Mouse (Mus musculus): ENCODE measurements at regions not wholly inside any gene's neighbourhood (a gene's known extent, or its start where the extent isn't known, plus 50 kb on each side); places are given as distances from the start of the nearest gene placed in this dataset.

DNA sequence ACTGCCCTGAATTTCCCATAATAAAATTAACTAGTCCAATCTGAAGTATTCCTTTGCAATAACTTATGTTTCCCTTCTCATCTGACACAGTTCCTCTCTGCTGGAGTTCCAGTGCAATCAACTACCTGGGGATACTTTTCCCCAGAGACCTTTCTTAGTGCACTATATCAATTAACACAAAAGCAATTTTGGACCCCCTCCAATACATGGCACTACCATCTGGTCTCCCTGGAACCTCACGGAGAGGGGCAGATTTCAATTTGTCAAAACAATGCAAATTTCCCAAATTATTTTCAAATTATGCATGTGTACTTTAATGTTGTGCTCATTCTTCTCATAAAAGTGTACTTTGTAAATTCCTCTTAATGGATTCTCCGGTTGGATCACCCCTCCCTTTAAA lies 518.9 kb upstream of the Tenm3 start:
- H3K4me2 ChIP-seq (ENCODE audit: low read depth), result no peak overlapping the region
- H3K4me3 ChIP-seq (ENCODE audit: low read depth, low read length), result no peak overlapping the region
- no peaks in the 10 kb centered on the region for H3K36me3 ChIP-seq (ENCODE audit: control insufficient read depth, insufficient read depth, low read length)
- H3K9me3 ChIP-seq (ENCODE audit: control insufficient read depth, low read length), result no peaks in the 10 kb centered on the region
- H3K27ac ChIP-seq (ENCODE audit: low read depth, low read length), result no peak overlapping the region
- ATAC-seq (ENCODE audit: insufficient read depth, low FRiP score, low TSS enrichment), result no peak
- DNase-seq (ENCODE audit: low spot score), result no peak
- no peak overlapping the region for H3K9ac ChIP-seq (ENCODE audit: low read length)
- 73% methylated on average over 2 of the region's 2 CpGs for WGBS
- H3K4me1 ChIP-seq (ENCODE audit: control insufficient read depth, insufficient read depth, low read length), result no peaks in the 10 kb centered on the region
- no peaks in the 10 kb centered on the region for H3K27me3 ChIP-seq (ENCODE audit: control insufficient read depth, insufficient read depth, low read length)

DNA sequence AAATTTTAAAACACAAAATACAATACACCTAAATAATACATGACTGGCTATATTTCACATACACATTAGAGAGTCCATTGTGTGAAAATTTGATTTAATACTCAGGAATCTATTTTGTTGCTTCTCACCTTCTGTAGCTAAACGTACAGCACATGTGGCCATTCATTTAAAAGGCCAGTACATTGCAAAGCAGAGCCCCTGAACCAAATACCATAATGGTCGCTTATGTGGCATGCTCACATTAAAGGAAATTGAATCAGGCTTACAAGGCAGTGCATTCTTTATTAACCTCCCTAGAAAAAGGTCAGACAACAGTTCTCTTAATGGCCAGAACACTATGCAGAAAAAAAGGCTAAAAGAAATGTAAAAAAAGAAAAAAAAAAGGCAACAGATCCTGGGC lies 517.7 kb upstream of the Tenm3 start:
- Histone ChIP-seq H3K36me3 (ENCODE audit: control insufficient read depth, insufficient read depth, low read length) (no peaks in the 10 kb centered on the region), H3K9ac (ENCODE audit: low read length) (no peak overlapping the region), H3K27me3 (ENCODE audit: control insufficient read depth, insufficient read depth, low read length) (no peaks in the 10 kb centered on the region), H3K4me3 (ENCODE audit: low read depth, low read length) (no peak overlapping the region), H3K4me2 (ENCODE audit: low read depth) (no peak overlapping the region), H3K9me3 (ENCODE audit: control insufficient read depth, low read length) (no peaks in the 10 kb centered on the region), H3K4me1 (ENCODE audit: control insufficient read depth, insufficient read depth, low read length) (no peaks in the 10 kb centered on the region), H3K27ac (ENCODE audit: low read depth, low read length) (no peak overlapping the region)
- 54% methylated on average over 2 of the region's 2 CpGs for WGBS
- DNase-seq (ENCODE audit: low spot score) (no peak), ATAC-seq (ENCODE audit: insufficient read depth, low FRiP score, low TSS enrichment) (no peak)

DNA sequence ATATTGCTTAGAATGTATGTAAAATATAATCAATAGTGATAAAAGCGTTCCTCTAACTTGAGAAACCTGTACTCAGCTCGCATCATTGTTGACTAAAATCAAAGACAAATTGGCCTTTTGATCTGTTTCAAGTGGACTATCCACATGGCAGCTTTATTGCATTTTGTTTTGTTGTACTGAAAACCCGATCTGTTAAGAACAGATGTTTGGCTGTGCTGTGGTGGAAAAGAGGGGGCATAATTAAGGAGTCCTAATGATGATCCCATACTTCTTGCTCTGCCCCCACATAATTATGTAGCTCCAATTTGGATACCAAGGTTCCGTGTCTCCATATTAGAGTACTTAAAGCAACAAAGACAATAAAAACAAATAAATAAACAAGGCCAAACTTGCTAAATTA lies 516.4 kb upstream of the Tenm3 start:
- DNase-seq (ENCODE audit: low spot score) (no peak), ATAC-seq (ENCODE audit: insufficient read depth, low FRiP score, low TSS enrichment) (no peak)
- H3K4me2 ChIP-seq (ENCODE audit: low read depth), result no peak overlapping the region
- H3K4me3 ChIP-seq (ENCODE audit: low read depth, low read length), result no peak overlapping the region
- H3K9me3 ChIP-seq (ENCODE audit: control insufficient read depth, low read length), result no peaks in the 10 kb centered on the region
- WGBS, result 42% methylated on average over 4 of the region's 4 CpGs
- H3K36me3 ChIP-seq (ENCODE audit: control insufficient read depth, insufficient read depth, low read length), result no peaks in the 10 kb centered on the region
- H3K4me1 ChIP-seq (ENCODE audit: control insufficient read depth, insufficient read depth, low read length), result no peaks in the 10 kb centered on the region
- no peak overlapping the region for H3K9ac ChIP-seq (ENCODE audit: low read length)
- no peaks in the 10 kb centered on the region for H3K27me3 ChIP-seq (ENCODE audit: control insufficient read depth, insufficient read depth, low read length)
- H3K27ac ChIP-seq (ENCODE audit: low read depth, low read length), result no peak overlapping the region

DNA sequence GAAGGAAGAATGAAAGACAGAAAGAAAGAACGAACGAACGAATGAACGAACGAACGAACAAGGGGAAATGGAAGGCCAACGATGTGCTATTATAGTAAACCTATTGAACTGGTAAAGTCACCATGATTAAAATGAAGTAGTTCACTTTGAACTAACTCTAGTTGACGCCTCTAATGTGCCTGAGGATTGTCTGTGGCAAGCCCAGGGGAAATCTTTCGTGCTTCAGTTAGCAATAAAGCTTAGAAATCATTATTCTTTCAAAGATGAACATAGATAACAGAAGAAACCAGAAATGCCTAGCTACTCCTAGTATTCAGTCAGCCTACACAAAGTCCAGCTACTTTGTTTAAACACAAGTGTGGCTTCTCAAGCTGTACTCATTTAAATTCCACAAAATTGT lies 515.9 kb upstream of the Tenm3 start:
- Histone ChIP-seq H3K4me1 (ENCODE audit: control insufficient read depth, insufficient read depth, low read length) (no peaks in the 10 kb centered on the region), H3K27ac (ENCODE audit: low read depth, low read length) (no peak overlapping the region), H3K4me3 (ENCODE audit: low read depth, low read length) (no peak overlapping the region), H3K27me3 (ENCODE audit: control insufficient read depth, insufficient read depth, low read length) (no peaks in the 10 kb centered on the region), H3K36me3 (ENCODE audit: control insufficient read depth, insufficient read depth, low read length) (no peaks in the 10 kb centered on the region), H3K9ac (ENCODE audit: low read length) (no peak overlapping the region), H3K9me3 (ENCODE audit: control insufficient read depth, low read length) (no peaks in the 10 kb centered on the region), H3K4me2 (ENCODE audit: low read depth) (no peak overlapping the region)
- WGBS, result 73% methylated on average over 9 of the region's 9 CpGs
- ATAC-seq (ENCODE audit: insufficient read depth, low FRiP score, low TSS enrichment) (no peak), DNase-seq (ENCODE audit: low spot score) (no peak)

DNA sequence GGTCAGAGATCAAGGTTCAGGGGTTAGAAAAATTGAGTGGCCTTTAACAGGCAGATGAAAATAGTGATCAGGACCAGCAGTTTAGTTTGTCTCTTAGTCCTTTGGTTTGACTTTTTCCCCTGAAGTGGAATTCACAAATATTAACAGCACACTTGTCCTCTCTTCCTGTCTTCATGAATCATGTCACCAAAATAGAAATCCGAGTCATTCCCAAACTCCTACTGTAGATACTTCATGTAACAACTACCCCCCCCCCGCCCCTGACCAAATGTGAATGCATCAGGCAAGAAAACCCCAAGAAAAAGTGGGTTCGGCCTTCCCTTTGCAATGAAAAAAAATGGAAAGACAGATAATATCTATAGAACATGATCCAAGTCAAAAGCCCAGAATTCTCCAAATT lies 504.9 kb upstream of the Tenm3 start:
- 91% methylated on average over 3 of the region's 3 CpGs for WGBS
- no peaks in the 10 kb centered on the region for H3K4me1 ChIP-seq (ENCODE audit: control insufficient read depth, insufficient read depth, low read length)
- no peaks in the 10 kb centered on the region for H3K27me3 ChIP-seq (ENCODE audit: control insufficient read depth, insufficient read depth, low read length)
- DNase-seq (ENCODE audit: low spot score), result no peak
- no peak overlapping the region for H3K9ac ChIP-seq (ENCODE audit: low read length)
- H3K27ac ChIP-seq (ENCODE audit: low read depth, low read length), result no peak overlapping the region
- no peaks in the 10 kb centered on the region for H3K9me3 ChIP-seq (ENCODE audit: control insufficient read depth, low read length)
- ATAC-seq (ENCODE audit: insufficient read depth, low FRiP score, low TSS enrichment), result no peak
- H3K4me3 ChIP-seq (ENCODE audit: low read depth, low read length), result no peak overlapping the region
- no peak overlapping the region for H3K4me2 ChIP-seq (ENCODE audit: low read depth)
- no peaks in the 10 kb centered on the region for H3K36me3 ChIP-seq (ENCODE audit: control insufficient read depth, insufficient read depth, low read length)

DNA sequence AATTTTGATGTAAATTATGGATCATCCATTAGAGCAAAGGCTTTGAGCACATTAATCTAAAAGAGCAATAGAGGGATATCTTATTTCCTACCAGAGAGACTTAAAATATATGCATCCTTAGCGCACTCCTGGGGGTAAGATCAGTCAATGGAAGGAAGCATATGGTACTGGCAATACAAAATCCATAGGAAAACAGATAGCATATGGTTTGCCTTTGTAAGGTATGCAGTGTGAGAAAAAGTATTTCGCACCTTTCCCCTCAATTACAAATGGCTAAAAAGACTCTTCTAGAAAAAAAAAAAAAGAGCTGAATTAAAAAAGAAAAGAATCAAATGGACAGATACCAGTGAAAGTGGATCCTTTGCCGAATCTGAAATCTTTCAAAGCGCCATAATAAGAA lies 495.0 kb upstream of the Tenm3 start:
- Histone ChIP-seq H3K9me3 (ENCODE audit: control insufficient read depth, low read length) (no peaks in the 10 kb centered on the region), H3K4me3 (ENCODE audit: low read depth, low read length) (no peak overlapping the region), H3K4me1 (ENCODE audit: control insufficient read depth, insufficient read depth, low read length) (no peaks in the 10 kb centered on the region), H3K36me3 (ENCODE audit: control insufficient read depth, insufficient read depth, low read length) (no peaks in the 10 kb centered on the region), H3K27ac (ENCODE audit: low read depth, low read length) (no peak overlapping the region), H3K9ac (ENCODE audit: low read length) (no peak overlapping the region), H3K4me2 (ENCODE audit: low read depth) (no peak overlapping the region), H3K27me3 (ENCODE audit: control insufficient read depth, insufficient read depth, low read length) (no peaks in the 10 kb centered on the region)
- no peak for DNase-seq (ENCODE audit: low spot score)
- no peak for ATAC-seq (ENCODE audit: insufficient read depth, low FRiP score, low TSS enrichment)
- 85% methylated on average over 4 of the region's 4 CpGs for WGBS

DNA sequence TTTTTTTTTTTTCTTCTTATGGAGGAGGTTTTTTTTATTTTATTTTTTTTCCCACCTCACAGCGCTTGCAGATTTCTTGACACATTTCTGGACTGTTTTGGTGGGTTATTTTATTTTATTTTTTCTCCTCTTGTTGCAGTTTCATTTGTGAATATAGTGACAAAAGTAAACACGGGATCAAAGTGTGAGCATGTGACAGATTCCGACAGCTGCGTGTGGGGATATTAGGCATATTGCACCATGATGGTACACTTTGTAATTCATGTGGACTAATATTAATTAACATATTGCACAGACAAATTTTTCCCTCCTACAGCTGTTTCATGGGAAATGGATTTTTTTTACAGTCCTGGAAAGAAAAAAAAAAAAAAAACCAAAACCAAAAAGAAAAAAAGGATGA lies 483.2 kb upstream of the Tenm3 start:
- no peak overlapping the region for H3K4me3 ChIP-seq (ENCODE audit: low read depth, low read length)
- 82% methylated on average over 4 of the region's 4 CpGs for WGBS
- DNase-seq (ENCODE audit: low spot score) (no peak), ATAC-seq (ENCODE audit: insufficient read depth, low FRiP score, low TSS enrichment) (no peak)
- H3K9ac ChIP-seq (ENCODE audit: low read length), result no peak overlapping the region
- no peaks in the 10 kb centered on the region for H3K36me3 ChIP-seq (ENCODE audit: control insufficient read depth, insufficient read depth, low read length)
- no peaks in the 10 kb centered on the region for H3K27me3 ChIP-seq (ENCODE audit: control insufficient read depth, insufficient read depth, low read length)
- H3K27ac ChIP-seq (ENCODE audit: low read depth, low read length), result no peak overlapping the region
- no peak overlapping the region for H3K4me2 ChIP-seq (ENCODE audit: low read depth)
- no peaks in the 10 kb centered on the region for H3K4me1 ChIP-seq (ENCODE audit: control insufficient read depth, insufficient read depth, low read length)
- no peaks in the 10 kb centered on the region for H3K9me3 ChIP-seq (ENCODE audit: control insufficient read depth, low read length)

DNA sequence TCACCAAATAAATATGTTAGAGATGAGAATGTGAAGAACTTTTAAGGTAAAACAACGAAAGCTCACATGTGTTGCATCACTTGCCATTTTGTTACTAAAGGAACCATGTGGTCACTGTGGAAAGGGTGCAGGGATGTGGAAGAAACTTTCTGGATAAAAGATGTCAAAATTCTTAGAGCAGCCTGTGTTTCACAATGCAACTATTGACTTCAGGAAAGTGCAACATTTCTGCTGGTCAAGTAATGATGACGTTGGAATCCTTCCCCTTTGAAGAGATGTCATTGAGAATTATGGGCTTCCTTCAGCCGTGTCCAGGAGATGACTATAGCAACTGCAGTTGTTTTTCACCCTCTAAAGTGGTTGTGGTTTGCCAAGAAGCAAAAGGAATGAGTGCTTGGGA lies 477.7 kb upstream of the Tenm3 start:
- Histone ChIP-seq H3K36me3 (ENCODE audit: control insufficient read depth, insufficient read depth, low read length) (no peaks in the 10 kb centered on the region), H3K4me1 (ENCODE audit: control insufficient read depth, insufficient read depth, low read length) (no peaks in the 10 kb centered on the region), H3K27ac (ENCODE audit: low read depth, low read length) (no peak overlapping the region), H3K4me3 (ENCODE audit: low read depth, low read length) (no peak overlapping the region), H3K9me3 (ENCODE audit: control insufficient read depth, low read length) (no peaks in the 10 kb centered on the region), H3K9ac (ENCODE audit: low read length) (no peak overlapping the region), H3K4me2 (ENCODE audit: low read depth) (no peak overlapping the region), H3K27me3 (ENCODE audit: control insufficient read depth, insufficient read depth, low read length) (no peaks in the 10 kb centered on the region)
- ATAC-seq (ENCODE audit: insufficient read depth, low FRiP score, low TSS enrichment) (no peak), DNase-seq (ENCODE audit: low spot score) (no peak)
- WGBS, result 24% methylated on average over 3 of the region's 3 CpGs

DNA sequence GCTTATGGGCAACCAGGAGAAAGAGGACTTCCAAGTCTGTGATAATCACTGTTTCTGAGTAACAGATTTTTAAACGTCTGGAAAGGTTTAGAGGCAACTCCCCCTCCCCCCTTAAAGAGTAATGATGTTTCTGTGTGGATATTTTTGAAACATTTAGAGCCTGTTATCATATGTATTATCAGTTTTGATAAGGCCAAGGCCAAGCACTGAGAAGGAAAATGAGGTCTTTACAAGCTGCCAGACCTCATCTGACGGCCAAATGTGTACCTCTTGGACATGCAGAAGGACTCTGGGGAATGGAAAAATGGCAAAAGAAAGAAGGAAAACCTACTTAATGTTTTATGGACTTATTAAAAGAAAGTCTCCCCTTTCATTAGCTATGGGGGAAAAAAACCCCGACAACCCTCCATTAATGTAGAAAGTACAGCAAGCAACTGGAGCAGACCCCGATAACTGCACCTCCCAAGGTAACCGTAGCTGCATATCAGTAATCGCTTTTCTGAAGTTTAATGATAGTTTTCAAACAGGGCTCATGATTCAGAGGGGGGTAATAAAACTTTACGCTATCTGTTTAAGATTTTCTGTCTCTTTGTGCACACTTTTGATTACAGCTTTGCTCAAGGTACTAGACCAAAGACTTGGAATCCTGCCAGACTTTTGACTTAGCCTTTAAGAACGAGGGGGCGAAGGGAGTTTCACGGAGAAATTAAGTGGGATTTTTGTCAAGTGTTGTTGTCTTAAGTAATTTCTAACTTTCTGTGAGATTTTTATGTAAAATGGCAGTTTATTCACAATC lies 469.9 kb upstream of the Tenm3 start:
- ATAC-seq (ENCODE audit: insufficient read depth, low FRiP score, low TSS enrichment), result no peak
- H3K4me3 ChIP-seq (ENCODE audit: low read depth, low read length), result no peak overlapping the region
- no peak overlapping the region for H3K9ac ChIP-seq (ENCODE audit: low read length)
- no peak overlapping the region for H3K4me2 ChIP-seq (ENCODE audit: low read depth)
- no peaks in the 10 kb centered on the region for H3K9me3 ChIP-seq (ENCODE audit: control insufficient read depth, low read length)
- no peaks in the 10 kb centered on the region for H3K36me3 ChIP-seq (ENCODE audit: control insufficient read depth, insufficient read depth, low read length)
- no peak for DNase-seq (ENCODE audit: low spot score)
- WGBS, result 87% methylated on average over 10 of the region's 10 CpGs
- no peaks in the 10 kb centered on the region for H3K4me1 ChIP-seq (ENCODE audit: control insufficient read depth, insufficient read depth, low read length)
- no peak overlapping the region for H3K27ac ChIP-seq (ENCODE audit: low read depth, low read length)
- no peaks in the 10 kb centered on the region for H3K27me3 ChIP-seq (ENCODE audit: control insufficient read depth, insufficient read depth, low read length)
